In genomic region chr11:50886933-50887293, GRCm38 (mm10) we compare ENCODE assay signal across 8 mouse cellular contexts. TPM values are rescaled to one million over a fixed set of nuclear protein-coding genes. Genes with fewer than 3 reads are reported as not detected.
DNase-seq lines count a peak whose midpoint lies in the region; ATAC-seq and TF ChIP-seq lines count a peak whose summit lies in the region.

No protein-coding gene starts in this region.

- no peak for TF ChIP-seq CTCF in heart, postnatal 0 days (IDR thresholded peaks at IDR 0.05; ENCODE audit: low read depth)

- H3K4me3 ChIP-seq in heart, embryonic 10.5 days, result peak overlapping the region; percentile 64
- H3K4me3 ChIP-seq in brown adipose tissue, adult 24 weeks (ENCODE audit: insufficient read depth, low read depth, low read length), result peak overlapping the region; percentile 56
- peak overlapping the region; percentile 46 for H3K4me3 ChIP-seq in heart, postnatal 0 days (ENCODE audit: low read depth, low read length)
- peak overlapping the region; percentile 44 for H3K4me3 ChIP-seq in liver, embryonic 16.5 days (ENCODE audit: low read depth, low read length)

- peak; percentile 2; the same call in 1 of the 2 replicates for ATAC-seq in heart, postnatal 0 days (ENCODE audit: insufficient read depth, low read depth)
- ATAC-seq in liver, embryonic 16.5 days (ENCODE audit: low read depth), result no peak
- no peak for ATAC-seq in megakaryocyte-erythroid progenitor cell, adult 5-6 weeks (replicated peaks; ENCODE audit: low FRiP score, low TSS enrichment, poor library complexity, severe bottlenecking)

- TF ChIP-seq EP300 in heart, postnatal 0 days (IDR thresholded peaks at IDR 0.05; ENCODE audit: low read depth), result no peak

- H3K36me3 ChIP-seq in heart, embryonic 10.5 days, result peaks cover 13% of the 10 kb centered on the region
- H3K36me3 ChIP-seq in heart, postnatal 0 days (replicated peaks; ENCODE audit: control insufficient read depth, insufficient read depth, low read length), result no peaks in the 10 kb centered on the region
- no peaks in the 10 kb centered on the region for H3K36me3 ChIP-seq in liver, embryonic 16.5 days (ENCODE audit: control insufficient read depth, insufficient read depth)

- H3K4me1 ChIP-seq in heart, embryonic 10.5 days, result peaks cover 14% of the 10 kb centered on the region
- no peaks in the 10 kb centered on the region for H3K4me1 ChIP-seq in brown adipose tissue, adult 24 weeks (ENCODE audit: control insufficient read depth, insufficient read depth, insufficient read length, low read length)
- 0 out of 2 replicates have a peak, but pooled peaks cover 4% of the 10 kb centered on the region for H3K4me1 ChIP-seq in heart, postnatal 0 days (ENCODE audit: control insufficient read depth, insufficient read depth)
- H3K4me1 ChIP-seq in liver, embryonic 16.5 days (ENCODE audit: control insufficient read depth, low read depth, low read length), result no peaks in the 10 kb centered on the region; the same call in none of the 2 replicates

- WGBS in heart, embryonic 10.5 days, result 37% methylated on average over 10 of the region's 10 CpGs
- WGBS in heart, postnatal 0 days, result 24% methylated on average over 10 of the region's 10 CpGs
- WGBS in liver, embryonic 16.5 days (ENCODE audit: insufficient replicate concordance), result 30% methylated on average over 10 of the region's 10 CpGs

- H3K9ac ChIP-seq in heart, postnatal 0 days (replicated peaks; ENCODE audit: low read depth, low read length), result peak overlapping the region; percentile 39; the same call in 1 of the 2 replicates
- no peak overlapping the region for H3K9ac ChIP-seq in liver, embryonic 16.5 days (ENCODE audit: low read depth, low read length)

- H3K9me3 ChIP-seq in heart, embryonic 10.5 days, result no peaks in the 10 kb centered on the region
- H3K9me3 ChIP-seq in heart, postnatal 0 days (replicated peaks; ENCODE audit: control insufficient read depth, low read length), result 0 out of 2 replicates have a peak, but pooled peaks cover under 1% of the 10 kb centered on the region
- no peaks in the 10 kb centered on the region for H3K9me3 ChIP-seq in liver, embryonic 16.5 days (replicated peaks; ENCODE audit: control insufficient read depth, low read length)

- peak overlapping the region; percentile 85 for H3K27ac ChIP-seq in heart, embryonic 10.5 days
- H3K27ac ChIP-seq in brown adipose tissue, adult 24 weeks (replicated peaks; ENCODE audit: low read depth, low read length), result no peak overlapping the region
- no peak overlapping the region for H3K27ac ChIP-seq in heart, postnatal 0 days (ENCODE audit: low read depth)
- no peak overlapping the region for H3K27ac ChIP-seq in liver, embryonic 16.5 days (ENCODE audit: low read length)

- H3K4me2 ChIP-seq in heart, postnatal 0 days (ENCODE audit: low read depth, low read length), result peak overlapping the region; percentile 73
- H3K4me2 ChIP-seq in liver, embryonic 16.5 days (ENCODE audit: low read depth, low read length), result peak overlapping the region; percentile 57

- no peaks in the 10 kb centered on the region for H3K27me3 ChIP-seq in heart, embryonic 10.5 days (ENCODE audit: insufficient read depth, poor library complexity, severe bottlenecking)
- H3K27me3 ChIP-seq in heart, postnatal 0 days (ENCODE audit: control insufficient read depth, insufficient read depth, low read length), result no peaks in the 10 kb centered on the region
- H3K27me3 ChIP-seq in liver, embryonic 16.5 days (ENCODE audit: control insufficient read depth, insufficient read depth, low read depth, low read length), result no peaks in the 10 kb centered on the region

- DNase-seq in heart, embryonic 10.5 days (ENCODE audit: low spot score), result no peak
- DNase-seq in heart, adult 11 months, result no peak
- no peak for DNase-seq in heart, postnatal 0 days (ENCODE audit: low spot score)
- no peak for DNase-seq in frontal cortex, postnatal 10 days (ENCODE audit: low spot score in 2 of 2)
- no peak for DNase-seq in urinary bladder, postnatal 4 days (ENCODE audit: low spot score in 2 of 2)

RNA-seq across cellular contexts. Expression of gene Zfp454, which starts 0.5 kb away (rescaled TPM):
- 4.5 and 6.5 TPM in 2 replicates for polyA plus RNA-seq in heart, embryonic 10.5 days (2016; fragmentation: Nextera tagmentation; extraction: Ambion mirVana)
- 0.75 and 1.6 TPM in 2 replicates for polyA plus RNA-seq in brown adipose tissue, adult 24 weeks (2012; ENCODE audit: insufficient read depth, insufficient read length, missing spikeins)
- total RNA-seq in heart, postnatal 0 days (2014; rRNA removed; ENCODE audit: low replicate concordance), result not detected in 2 replicates
- 1.7 and 2.0 TPM in 2 replicates for polyA plus RNA-seq in heart, postnatal 0 days (2015; fragmentation: Nextera tagmentation; extraction: Ambion mirVana)
- polyA plus RNA-seq in liver, embryonic 16.5 days (2015; fragmentation: Nextera tagmentation; extraction: Ambion mirVana), result 0.28 and 0.29 TPM in 2 replicates
- total RNA-seq in megakaryocyte-erythroid progenitor cell, adult 5-6 weeks (2014; fragmentation: Nextera tagmentation), result not detected in 2 replicates
- total RNA-seq in megakaryocyte-erythroid progenitor cell, adult 5-6 weeks (2017), result not detected in 2 replicates

RNA-seq across cellular contexts. Expression of gene Zfp2, which starts 29.1 kb away (rescaled TPM):
- polyA plus RNA-seq in heart, embryonic 10.5 days (2016; fragmentation: Nextera tagmentation; extraction: Ambion mirVana), result 8.6 and 11.1 TPM in 2 replicates
- polyA plus RNA-seq in brown adipose tissue, adult 24 weeks (2012; ENCODE audit: insufficient read depth, insufficient read length, missing spikeins), result 8.5 and 9.8 TPM in 2 replicates
- 2.4 and 19.3 TPM in 2 replicates for total RNA-seq in heart, postnatal 0 days (2014; rRNA removed; ENCODE audit: low replicate concordance)
- polyA plus RNA-seq in heart, postnatal 0 days (2015; fragmentation: Nextera tagmentation; extraction: Ambion mirVana), result 5.3 and 5.5 TPM in 2 replicates
- 1.6 and 1.9 TPM in 2 replicates for polyA plus RNA-seq in liver, embryonic 16.5 days (2015; fragmentation: Nextera tagmentation; extraction: Ambion mirVana)
- total RNA-seq in megakaryocyte-erythroid progenitor cell, adult 5-6 weeks (2014; fragmentation: Nextera tagmentation), result 4.1 and 9.2 TPM in 2 replicates
- total RNA-seq in megakaryocyte-erythroid progenitor cell, adult 5-6 weeks (2017), result 4.9 and 6.0 TPM in 2 replicates

RNA-seq across cellular contexts. Expression of gene Grm6, which starts 36.4 kb away (rescaled TPM):
- polyA plus RNA-seq in heart, embryonic 10.5 days (2016; fragmentation: Nextera tagmentation; extraction: Ambion mirVana), result 0.06 and 0.16 TPM in 2 replicates
- polyA plus RNA-seq in brown adipose tissue, adult 24 weeks (2012; ENCODE audit: insufficient read depth, insufficient read length, missing spikeins), result not detected in 2 replicates
- not detected in 2 replicates for total RNA-seq in heart, postnatal 0 days (2014; rRNA removed; ENCODE audit: low replicate concordance)
- polyA plus RNA-seq in heart, postnatal 0 days (2015; fragmentation: Nextera tagmentation; extraction: Ambion mirVana), result not detected in 2 replicates
- polyA plus RNA-seq in liver, embryonic 16.5 days (2015; fragmentation: Nextera tagmentation; extraction: Ambion mirVana), result 0.02 TPM in 1 of 2 replicates, not detected in the other
- not detected in 2 replicates for total RNA-seq in megakaryocyte-erythroid progenitor cell, adult 5-6 weeks (2014; fragmentation: Nextera tagmentation)
- total RNA-seq in megakaryocyte-erythroid progenitor cell, adult 5-6 weeks (2017), result not detected in 2 replicates

RNA-seq across cellular contexts. Expression of gene Zfp354b, which starts 44.5 kb away (rescaled TPM):
- polyA plus RNA-seq in heart, embryonic 10.5 days (2016; fragmentation: Nextera tagmentation; extraction: Ambion mirVana), result 0.52 and 0.80 TPM in 2 replicates
- polyA plus RNA-seq in brown adipose tissue, adult 24 weeks (2012; ENCODE audit: insufficient read depth, insufficient read length, missing spikeins), result 2.2 and 3.2 TPM in 2 replicates
- 0.73 TPM in 1 of 2 replicates, not detected in the other for total RNA-seq in heart, postnatal 0 days (2014; rRNA removed; ENCODE audit: low replicate concordance)
- 0.85 TPM in 2 replicates for polyA plus RNA-seq in heart, postnatal 0 days (2015; fragmentation: Nextera tagmentation; extraction: Ambion mirVana)
- polyA plus RNA-seq in liver, embryonic 16.5 days (2015; fragmentation: Nextera tagmentation; extraction: Ambion mirVana), result 0.13 and 0.15 TPM in 2 replicates
- total RNA-seq in megakaryocyte-erythroid progenitor cell, adult 5-6 weeks (2014; fragmentation: Nextera tagmentation), result not detected in 2 replicates
- not detected in 2 replicates for total RNA-seq in megakaryocyte-erythroid progenitor cell, adult 5-6 weeks (2017)

RNA-seq across cellular contexts. Expression of gene Zfp879, which starts 45.6 kb away (rescaled TPM):
- polyA plus RNA-seq in heart, embryonic 10.5 days (2016; fragmentation: Nextera tagmentation; extraction: Ambion mirVana), result 0.33 and 0.44 TPM in 2 replicates
- polyA plus RNA-seq in brown adipose tissue, adult 24 weeks (2012; ENCODE audit: insufficient read depth, insufficient read length, missing spikeins), result 0.71 and 1.1 TPM in 2 replicates
- total RNA-seq in heart, postnatal 0 days (2014; rRNA removed; ENCODE audit: low replicate concordance), result 0.38 TPM in 1 of 2 replicates, not detected in the other
- 0.66 and 0.72 TPM in 2 replicates for polyA plus RNA-seq in heart, postnatal 0 days (2015; fragmentation: Nextera tagmentation; extraction: Ambion mirVana)
- polyA plus RNA-seq in liver, embryonic 16.5 days (2015; fragmentation: Nextera tagmentation; extraction: Ambion mirVana), result 0.08 TPM in 2 replicates
- not detected in 2 replicates for total RNA-seq in megakaryocyte-erythroid progenitor cell, adult 5-6 weeks (2014; fragmentation: Nextera tagmentation)
- 0.08 and 0.14 TPM in 2 replicates for total RNA-seq in megakaryocyte-erythroid progenitor cell, adult 5-6 weeks (2017)
